Mouse (Mus musculus): ENCODE data around the gene Zfp386.

The Zfp386 gene

DNA sequence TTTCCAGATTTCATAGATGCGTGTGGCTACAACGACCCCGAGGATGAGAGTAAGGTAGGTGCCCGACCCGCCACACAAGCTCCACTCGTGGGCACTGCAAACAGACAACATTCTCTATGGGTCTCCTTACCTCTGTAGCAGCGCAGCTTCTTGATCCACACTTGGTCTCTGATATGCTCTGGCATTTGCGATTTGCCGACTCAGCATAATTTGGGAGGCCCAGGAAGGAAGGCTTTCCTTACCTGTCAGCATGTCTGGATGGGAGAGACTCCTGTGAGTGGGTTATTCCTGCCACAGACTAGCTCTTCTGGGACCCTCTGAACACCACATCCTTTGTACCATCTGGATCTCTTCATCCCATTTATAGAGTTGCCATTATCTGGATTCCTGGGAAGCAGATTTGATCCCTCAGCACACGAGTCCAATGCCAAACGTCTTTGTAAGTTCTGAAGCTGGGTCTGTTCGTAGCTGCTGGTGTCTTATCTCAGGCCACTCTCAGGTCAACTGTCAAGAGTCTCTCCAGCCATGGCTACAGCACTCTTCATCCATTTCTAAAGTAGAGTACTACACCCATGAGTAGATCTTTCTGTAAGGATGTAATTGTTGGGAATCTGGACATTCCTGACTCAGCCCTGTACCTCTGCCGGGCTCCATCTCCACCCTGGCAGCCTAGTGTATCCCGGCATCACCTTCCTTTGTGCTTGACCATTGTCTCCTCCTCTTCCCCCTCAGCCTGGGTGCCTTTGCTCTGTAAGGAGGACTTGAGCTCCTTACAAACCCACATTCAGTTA is 47.4 kb downstream of the Zfp386 start:
- DNase-seq: no peak

DNA sequence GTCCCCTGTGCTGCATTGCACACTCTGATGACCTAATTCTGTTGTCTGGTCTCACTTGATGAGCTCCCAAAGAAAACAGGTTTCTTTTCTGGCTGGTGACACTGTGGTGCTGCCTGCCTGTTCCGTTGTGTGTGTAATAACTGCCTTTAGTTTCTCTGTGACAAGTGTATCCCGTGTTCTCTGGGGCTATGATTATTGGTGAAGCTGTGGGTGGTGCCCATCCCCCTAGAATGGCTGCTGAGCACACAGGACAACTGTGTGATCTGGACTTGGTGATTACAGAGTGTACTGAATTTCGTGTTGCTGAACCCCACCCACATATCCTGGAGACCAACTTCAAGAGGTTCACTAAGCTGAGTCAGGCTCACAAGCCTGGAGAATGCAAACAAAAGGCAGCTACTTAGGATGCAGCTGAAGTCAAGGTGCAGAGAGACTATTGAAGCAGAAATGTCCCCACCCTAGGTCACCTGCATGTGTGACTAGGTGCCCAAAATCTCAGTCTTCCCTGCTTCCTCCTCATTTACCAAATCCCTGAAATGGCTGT is 48.9 kb downstream of the Zfp386 start:
- no peak for DNase-seq

DNA sequence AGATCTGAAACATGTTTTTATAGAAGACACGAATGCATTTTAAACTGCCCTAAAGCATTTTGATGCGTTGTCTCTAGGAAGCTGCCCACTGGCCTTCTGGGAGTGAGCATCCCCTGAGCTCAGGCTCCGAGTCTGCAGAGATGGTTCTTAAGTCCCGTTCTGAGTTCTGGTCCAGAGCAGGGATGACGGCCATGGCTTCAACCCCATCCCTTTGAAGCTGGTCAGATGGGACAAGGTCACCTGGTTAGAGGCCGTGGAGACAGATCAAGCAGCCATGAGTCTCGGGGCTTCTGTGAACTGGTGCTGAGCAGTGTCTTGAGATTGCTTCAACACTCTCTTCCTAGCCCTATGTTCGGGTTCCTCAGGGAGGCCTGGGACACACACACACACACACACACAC is 49.6 kb downstream of the Zfp386 start:
- no peak for DNase-seq

DNA sequence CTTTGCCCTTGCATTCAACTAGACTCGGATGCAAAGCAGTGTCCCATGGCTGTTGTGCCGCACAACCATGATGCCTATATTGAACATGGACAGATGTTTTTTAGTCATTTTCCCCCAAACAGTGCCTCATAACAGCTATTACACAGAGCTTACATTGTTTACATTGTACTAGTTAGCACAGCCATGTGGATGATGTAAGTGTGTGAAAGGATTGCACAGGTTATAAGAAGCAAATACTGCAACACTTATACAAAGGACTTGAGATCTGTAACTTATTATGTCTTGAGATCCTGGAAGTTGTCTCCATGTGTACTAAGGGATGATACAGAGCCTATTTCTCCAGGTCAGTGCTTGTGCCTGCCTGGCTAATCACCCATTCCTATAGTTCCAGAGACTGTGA is 54.4 kb downstream of the Zfp386 start:
- no peak for DNase-seq

DNA sequence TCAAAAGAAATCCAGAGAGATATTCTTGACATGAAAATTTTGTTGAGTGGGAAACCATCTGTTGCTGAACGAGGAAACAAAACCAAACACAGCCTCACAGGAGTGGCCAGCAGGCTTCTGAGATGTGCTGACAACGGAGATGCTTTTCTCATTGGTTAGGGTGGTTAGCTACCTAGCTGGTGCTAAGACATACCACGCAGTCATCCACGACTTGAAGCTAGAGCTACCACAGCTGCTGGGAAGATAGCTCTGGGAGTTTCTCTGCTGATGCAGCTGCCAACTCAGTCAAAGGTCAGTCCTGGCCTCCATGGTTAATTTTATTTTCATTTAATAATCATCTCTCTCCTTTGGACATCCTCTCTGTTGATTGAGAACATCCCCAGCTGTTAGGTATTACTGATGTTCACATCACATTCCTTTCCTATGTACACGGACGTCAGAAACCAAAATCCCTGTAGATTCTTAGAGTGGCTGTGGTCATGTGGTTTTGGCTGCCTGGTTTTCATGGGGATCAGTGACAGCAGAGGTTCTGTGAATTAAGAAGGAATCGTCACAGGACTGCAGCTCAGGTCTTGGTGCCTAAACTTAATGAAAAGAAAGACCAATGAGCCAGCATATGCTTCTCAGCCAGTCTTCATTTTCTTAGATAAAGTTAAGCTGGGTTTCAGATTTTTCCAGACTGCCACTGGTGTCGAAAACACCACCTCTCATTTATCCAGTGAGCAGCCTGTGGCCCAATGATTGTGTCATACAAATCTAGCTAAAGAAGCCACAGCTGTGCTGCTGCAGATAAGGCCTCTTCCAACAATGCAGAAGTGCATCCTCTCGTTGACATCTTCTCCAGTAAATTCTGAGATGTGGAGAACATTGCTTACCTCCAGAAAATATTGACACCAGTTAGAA is 62.2 kb downstream of the Zfp386 start:
- DNase-seq: no peak

DNA sequence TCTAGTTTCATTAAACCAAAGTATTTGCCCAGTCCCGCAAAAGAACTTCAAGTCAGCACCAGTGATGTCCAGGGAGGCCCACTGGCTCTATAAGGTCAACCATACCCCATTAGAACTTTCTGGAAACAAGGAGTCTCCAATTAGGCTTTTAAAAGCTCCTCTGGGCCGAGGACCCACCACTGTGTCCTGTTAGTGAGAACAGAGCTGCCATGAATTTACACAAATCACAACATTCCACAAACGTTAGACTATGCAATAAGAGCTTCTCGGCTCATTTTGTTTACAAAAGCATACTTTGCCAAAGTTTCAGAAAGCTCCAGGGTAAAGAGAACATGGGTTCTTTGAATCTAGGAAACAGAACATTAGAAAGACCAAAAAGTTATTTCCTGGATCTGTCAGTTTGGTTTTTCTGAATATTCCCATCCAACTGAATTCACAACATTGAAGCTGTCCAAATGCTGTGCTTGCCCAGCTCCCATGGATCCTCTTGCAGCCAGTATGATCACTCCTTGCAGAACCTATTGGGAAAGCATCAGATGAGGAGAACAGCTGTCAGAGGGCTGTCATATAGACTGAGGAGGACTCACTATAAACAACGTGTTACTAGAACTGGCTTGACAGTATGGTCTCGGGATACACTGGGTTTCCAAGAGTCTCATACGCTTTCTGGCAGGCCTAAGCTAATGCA is 63.6 kb downstream of the Zfp386 start:
- DNase-seq: no peak
